Mouse (Mus musculus) MEL (cell line): ENCODE measurements at regions not wholly inside any gene's neighbourhood (a gene's known extent, or its start where the extent isn't known, plus 50 kb on each side); places are given as distances from the start of the nearest gene placed in this dataset.

Experiments
- CTCF ChIP-seq, 3 experiments: IDR thresholded peaks in 2 of 3; conservative IDR thresholded peaks in 1 of 3; 2 replicates each; pipeline ENCODE4 v1.5.1; 2011 to 2012; ENCODE audit warnings: low read length in 3 of 3, low read depth in 2 of 3, mild to moderate bottlenecking in 2 of 3, improper control_type of control experiment in 1 of 3, inconsistent platforms in 1 of 3, mixed read lengths in 1 of 3, moderate library complexity in 1 of 3; ENCODE audit not compliant: control insufficient read depth in 1 of 3, insufficient read depth in 1 of 3, poor library complexity in 1 of 3, severe bottlenecking in 1 of 3
- GABPA ChIP-seq: IDR thresholded peaks from 2 replicates; pipeline ENCODE4 v1.6.1; 2012; ENCODE audit warnings: low read depth, mild to moderate bottlenecking, inconsistent platforms, low read length, improper control_type of control experiment, moderate library complexity
- HCFC1 ChIP-seq: IDR thresholded peaks from 2 replicates; pipeline ENCODE4 v1.6.1; 2012; ENCODE audit warnings: low read depth, mild to moderate bottlenecking, inconsistent platforms, low read length, improper control_type of control experiment, moderate library complexity
- JUND ChIP-seq: IDR thresholded peaks from 2 replicates; pipeline ENCODE4 v1.6.1; 2011; ENCODE audit warnings: low read depth, mild to moderate bottlenecking, improper control_type of control experiment, low read length
- MAFK ChIP-seq: IDR thresholded peaks from 2 replicates; pipeline ENCODE4 v1.6.1; 2011; ENCODE audit warnings: low read depth, mild to moderate bottlenecking, low read length, improper control_type of control experiment, borderline replicate concordance
- MAX ChIP-seq: IDR thresholded peaks from 2 replicates; pipeline ENCODE4 v1.6.1; 2011; ENCODE audit warnings: low read length, improper control_type of control experiment
- MXI1 ChIP-seq: IDR thresholded peaks from 2 replicates; pipeline ENCODE4 v1.6.1; 2011; ENCODE audit warnings: mild to moderate bottlenecking, low read depth, low read length, improper control_type of control experiment
- POLR2A ChIP-seq, 2 experiments: IDR thresholded peaks; 2 replicates each; pipeline ENCODE4 v1.6.1; 2011 to 2012; ENCODE audit warnings: low read length in 2 of 2, mild to moderate bottlenecking in 2 of 2, control low read depth in 1 of 2, improper control_type of control experiment in 1 of 2, low read depth in 1 of 2, moderate library complexity in 1 of 2; ENCODE audit not compliant: control insufficient read depth in 1 of 2, insufficient read depth in 1 of 2, poor library complexity in 1 of 2
- SMC3 ChIP-seq: IDR thresholded peaks from 2 replicates; pipeline ENCODE4 v1.6.1; 2011; ENCODE audit warnings: low read depth, low read length, improper control_type of control experiment
- TBP ChIP-seq: IDR thresholded peaks from 2 replicates; pipeline ENCODE4 v1.8.0; 2011; ENCODE audit warnings: low read depth, low read length, improper control_type of control experiment

DNA sequence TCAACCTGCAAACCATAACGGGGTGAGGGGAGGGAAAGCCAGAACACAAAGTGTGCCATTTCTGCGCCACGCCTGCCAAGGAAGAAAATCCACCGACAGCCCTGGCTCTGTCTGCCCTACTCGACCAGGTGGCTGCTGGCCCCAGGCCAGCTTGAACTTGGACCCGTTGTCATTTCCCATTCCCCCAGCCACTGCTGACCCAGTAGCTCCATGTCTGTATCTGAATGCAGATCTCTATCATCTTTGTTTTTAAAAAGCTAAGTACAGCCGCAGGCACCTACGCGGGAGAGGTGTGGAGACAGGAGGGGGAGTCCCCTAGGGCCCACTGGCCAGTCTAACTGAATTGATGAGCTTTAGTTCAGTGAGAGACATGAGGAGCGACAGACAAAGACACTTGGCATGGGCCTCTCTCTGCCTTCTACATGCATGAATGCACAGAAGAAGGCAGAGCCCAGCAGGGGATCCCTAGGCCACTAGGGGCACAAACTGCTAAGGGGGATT, 439.1 kb downstream of the Prdm2 start:
- TF ChIP-seq MXI1 (no peak), CTCF (IDR thresholded peaks at IDR 0.05 in 2 of 3, conservative IDR thresholded peaks at IDR 0.05 in 1 of 3; ENCODE audit: control insufficient read depth in 1 of 3, insufficient read depth in 1 of 3, low read depth in 2 of 3, low read length in 3 of 3, poor library complexity in 1 of 3, severe bottlenecking in 1 of 3) (no peak), MAX (no peak), JUND (no peak), SMC3 (no peak), HCFC1 (no peak), MAFK (no peak), POLR2A (IDR thresholded peaks at IDR 0.05; ENCODE audit: control insufficient read depth in 1 of 2, insufficient read depth in 1 of 2, low read depth in 1 of 2, low read length in 2 of 2, poor library complexity in 1 of 2) (no peak), TBP (no peak), GABPA (no peak)
